Mouse (Mus musculus): ENCODE results near the gene Ifna4. TPM values are rescaled to one million over a fixed set of nuclear protein-coding genes. Genes with fewer than 3 reads are reported as not detected.

Gene Ifna4
- polyA plus RNA-seq, 1 experiment from 2014 or later = not detected

GRCm38 (mm10) chr4:88867366-88867925 is 25.8 kb downstream of the Ifna4 start:
- Histone ChIP-seq H3K9ac (no peak overlapping the region), H3K4me3 (ENCODE audit: low read depth, low read length) (peak overlapping the region; percentile 51), H3K27me3 (ENCODE audit: insufficient read depth, low read length) (peaks cover 4% of the 10 kb centered on the region; the same call in 1 of the 2 replicates), H3K9me3 (ENCODE audit: low read depth, low read length) (no peaks in the 10 kb centered on the region), H3K36me3 (ENCODE audit: insufficient read depth) (no peaks in the 10 kb centered on the region), H3K4me2 (peak overlapping the region; percentile 87), H3K4me1 (ENCODE audit: insufficient read depth) (no peaks in the 10 kb centered on the region), H3K27ac (ENCODE audit: low read depth) (no peak overlapping the region)
- ATAC-seq (ENCODE audit: insufficient read depth) (peak; percentile 79), DNase-seq (peak; percentile 87)
- 1% methylated on average over 8 of the region's 8 CpGs for WGBS
- peak; percentile 94 for TF ChIP-seq CTCF (IDR thresholded peaks at IDR 0.05; ENCODE audit: low read depth)

- H3K27me3 ChIP-seq (ENCODE audit: insufficient read depth, low read length) = peaks cover under 1% of the 10 kb centered on the region; the same call in 1 of the 2 replicates
- no peak for TF ChIP-seq CTCF (IDR thresholded peaks at IDR 0.05; ENCODE audit: low read depth)
- peak overlapping the region; percentile 48 for H3K9ac ChIP-seq
- peak overlapping the region; percentile 87 for H3K4me2 ChIP-seq
- H3K4me3 ChIP-seq (ENCODE audit: low read depth, low read length) = peak overlapping the region; percentile 51
- DNase-seq = peak; percentile 72
- H3K36me3 ChIP-seq (ENCODE audit: insufficient read depth) = no peaks in the 10 kb centered on the region
- ATAC-seq (ENCODE audit: insufficient read depth) = peak; percentile 69
- H3K9me3 ChIP-seq (ENCODE audit: low read depth, low read length) = no peaks in the 10 kb centered on the region
- WGBS = 5% methylated on average over 31 of the region's 31 CpGs
- no peaks in the 10 kb centered on the region for H3K4me1 ChIP-seq (ENCODE audit: insufficient read depth)
- H3K27ac ChIP-seq (ENCODE audit: low read depth) = no peak overlapping the region; the same call in 1 of the 2 replicates
These were observed 26.6 kb downstream of the Ifna4 start for GRCm38 (mm10) chr4:88867926-88868911.

- Histone ChIP-seq H3K4me1 (ENCODE audit: insufficient read depth) (no peaks in the 10 kb centered on the region), H3K4me3 (ENCODE audit: low read depth, low read length) (no peak overlapping the region), H3K9me3 (ENCODE audit: low read depth, low read length) (no peaks in the 10 kb centered on the region), H3K27me3 (ENCODE audit: insufficient read depth, low read length) (no peaks in the 10 kb centered on the region), H3K4me2 (no peak overlapping the region), H3K9ac (no peak overlapping the region), H3K36me3 (ENCODE audit: insufficient read depth) (no peaks in the 10 kb centered on the region), H3K27ac (ENCODE audit: low read depth) (no peak overlapping the region)
- peak; percentile 78 for TF ChIP-seq CTCF (IDR thresholded peaks at IDR 0.05; ENCODE audit: low read depth)
- WGBS = 0% methylated on average over 2 of the region's 2 CpGs
- peak; percentile 86 for DNase-seq
- ATAC-seq (ENCODE audit: insufficient read depth) = no peak
These were observed 31.0 kb downstream of the Ifna4 start for GRCm38 (mm10) chr4:88872691-88873090.

- no peak overlapping the region for H3K9ac ChIP-seq
- H3K27me3 ChIP-seq (ENCODE audit: insufficient read depth, low read length) = no peaks in the 10 kb centered on the region
- H3K4me1 ChIP-seq (ENCODE audit: insufficient read depth) = no peaks in the 10 kb centered on the region
- DNase-seq (no peak), ATAC-seq (ENCODE audit: insufficient read depth) (no peak)
- TF ChIP-seq CTCF (IDR thresholded peaks at IDR 0.05; ENCODE audit: low read depth) = no peak
- H3K36me3 ChIP-seq (ENCODE audit: insufficient read depth) = no peaks in the 10 kb centered on the region
- H3K4me2 ChIP-seq = no peak overlapping the region
- WGBS = 50% methylated on average over 4 of the region's 4 CpGs
- no peak overlapping the region for H3K4me3 ChIP-seq (ENCODE audit: low read depth, low read length)
- no peak overlapping the region for H3K27ac ChIP-seq (ENCODE audit: low read depth)
- H3K9me3 ChIP-seq (ENCODE audit: low read depth, low read length) = no peaks in the 10 kb centered on the region
These were observed 33.9 kb downstream of the Ifna4 start for GRCm38 (mm10) chr4:88875435-88876095.

- no peak overlapping the region for H3K9ac ChIP-seq
- no peak overlapping the region for H3K4me3 ChIP-seq (ENCODE audit: low read depth, low read length)
- H3K36me3 ChIP-seq (ENCODE audit: insufficient read depth) = no peaks in the 10 kb centered on the region
- ATAC-seq (ENCODE audit: insufficient read depth) (no peak), DNase-seq (no peak)
- no peak overlapping the region for H3K4me2 ChIP-seq
- WGBS = 80% methylated on average over 4 of the region's 4 CpGs
- TF ChIP-seq CTCF (IDR thresholded peaks at IDR 0.05; ENCODE audit: low read depth) = no peak
- no peak overlapping the region for H3K27ac ChIP-seq (ENCODE audit: low read depth)
- no peaks in the 10 kb centered on the region for H3K9me3 ChIP-seq (ENCODE audit: low read depth, low read length)
- H3K27me3 ChIP-seq (ENCODE audit: insufficient read depth, low read length) = no peaks in the 10 kb centered on the region
- no peaks in the 10 kb centered on the region for H3K4me1 ChIP-seq (ENCODE audit: insufficient read depth)
These were observed 34.9 kb downstream of the Ifna4 start for GRCm38 (mm10) chr4:88876520-88876919.

GRCm38 (mm10) chr4:88878246-88878645 is 36.6 kb downstream of the Ifna4 start:
- DNase-seq (peak; percentile 34), ATAC-seq (ENCODE audit: insufficient read depth) (no peak)
- H3K27me3 ChIP-seq (ENCODE audit: insufficient read depth, low read length) = no peaks in the 10 kb centered on the region
- no peak overlapping the region for H3K27ac ChIP-seq (ENCODE audit: low read depth)
- H3K4me2 ChIP-seq = no peak overlapping the region
- no peaks in the 10 kb centered on the region for H3K4me1 ChIP-seq (ENCODE audit: insufficient read depth)
- H3K9ac ChIP-seq = no peak overlapping the region
- H3K9me3 ChIP-seq (ENCODE audit: low read depth, low read length) = no peaks in the 10 kb centered on the region
- WGBS = 41% methylated on average over 10 of the region's 10 CpGs
- TF ChIP-seq CTCF (IDR thresholded peaks at IDR 0.05; ENCODE audit: low read depth) = no peak
- no peak overlapping the region for H3K4me3 ChIP-seq (ENCODE audit: low read depth, low read length)
- H3K36me3 ChIP-seq (ENCODE audit: insufficient read depth) = no peaks in the 10 kb centered on the region

GRCm38 (mm10) chr4:88878772-88879171 is 37.1 kb downstream of the Ifna4 start:
- DNase-seq (no peak), ATAC-seq (ENCODE audit: insufficient read depth) (no peak)
- H3K9ac ChIP-seq = no peak overlapping the region
- H3K4me2 ChIP-seq = no peak overlapping the region
- no peak overlapping the region for H3K4me3 ChIP-seq (ENCODE audit: low read depth, low read length)
- no peaks in the 10 kb centered on the region for H3K36me3 ChIP-seq (ENCODE audit: insufficient read depth)
- no peaks in the 10 kb centered on the region for H3K9me3 ChIP-seq (ENCODE audit: low read depth, low read length)
- 59% methylated on average over 4 of the region's 4 CpGs for WGBS
- no peak overlapping the region for H3K27ac ChIP-seq (ENCODE audit: low read depth)
- no peaks in the 10 kb centered on the region for H3K4me1 ChIP-seq (ENCODE audit: insufficient read depth)
- TF ChIP-seq CTCF (IDR thresholded peaks at IDR 0.05; ENCODE audit: low read depth) = no peak
- no peaks in the 10 kb centered on the region for H3K27me3 ChIP-seq (ENCODE audit: insufficient read depth, low read length)
